Mouse (Mus musculus) layer of hippocampus, adult 2 months (tissue): Measurements from ENCODE around the gene Olfr418. TPM values are rescaled to one million over a fixed set of nuclear protein-coding genes. Genes with fewer than 3 reads are reported as not detected.
"Not testable (repeated sequence)": the region's sequence is repeated elsewhere in the genome, so short reads cannot be mapped to it uniquely, and the experiment has no call there.

Source experiments
- DNase-seq, 2 experiments: peaks; one replicate each; pipeline ENCODE4 v3.0.0; 2022; ENCODE audit warnings: low spot score in 2 of 2
- H3K27ac ChIP-seq: fragments of 200-600 bp; 2 replicates; pipeline ENCODE4 v1.8.1; 2022
- H3K4me3 ChIP-seq: fragments of 200-600 bp; 2 replicates; pipeline ENCODE4 v1.8.1; 2022; ENCODE audit warnings: mild to moderate bottlenecking
- CTCF ChIP-seq: fragments of 200-600 bp; conservative IDR thresholded peaks from 2 replicates; pipeline ENCODE4 v1.8.1; 2022; ENCODE audit warnings: antibody characterized with exemption, mild to moderate bottlenecking, moderate library complexity
- long read RNA-seq, 2 experiments: library from polyadenylated mRNA; stranded (forward); transcript quantifications; one replicate each; pipeline ENCODE4 v2.0.0; 2021; ENCODE audit warnings: borderline mapping rate in 2 of 2
- total RNA-seq, 2 experiments: library from RNA; stranded (reverse); gene quantifications; 2 replicates each; pipeline ENCODE4 v1.2.3; 2021

Olfr418 gene
- not detected for total RNA-seq
- long read RNA-seq, experiment 1: 0 reads
- long read RNA-seq, experiment 2: 0 reads

- DNase-seq: no peak
- Histone ChIP-seq H3K27ac (no peak within 1 kb of the TSS), H3K4me3 (no peak within 1 kb of the TSS)
- no peak for TF ChIP-seq CTCF
Observed at GRCm38 (mm10) chr1:173265701-173266100, at the start of gene Olfr418. Gene Olfr418, plus strand, starts transcription at chr1:173266001.

GRCm38 (mm10) chr1:173216481-173216880 is 49.3 kb upstream of the Olfr418 start:
- no peak overlapping the region for H3K27ac ChIP-seq
- TF ChIP-seq CTCF: no peak
- H3K4me3 ChIP-seq: no peak overlapping the region
- DNase-seq: no peak

DNA sequence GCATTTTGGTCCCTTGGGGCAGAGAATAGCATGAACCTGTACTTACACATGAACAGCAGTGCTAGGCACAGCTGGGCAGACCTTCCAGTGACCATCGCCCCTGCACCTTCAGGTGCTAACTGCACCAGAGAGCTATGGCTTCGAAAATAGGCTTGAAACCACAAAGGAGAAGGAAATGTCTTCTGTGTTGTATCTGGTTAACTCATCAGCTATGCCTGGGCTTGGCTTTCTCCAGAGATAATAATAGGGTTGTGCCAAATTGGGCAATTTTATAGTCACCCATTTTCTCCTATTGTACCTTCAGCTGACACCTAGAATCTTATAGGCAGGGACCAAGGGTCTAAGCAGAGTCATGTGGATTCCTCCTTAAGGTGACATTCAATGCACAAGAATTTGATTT is 38.7 kb upstream of the Olfr418 start, which contains the start of gene Fcer1a:
Fcer1a (minus strand) TSS at position 134 of the 400 bp plus-strand sequence.
- no peak for TF ChIP-seq CTCF
- H3K27ac ChIP-seq: no peak within 1 kb of the TSS
- DNase-seq: no peak
- H3K4me3 ChIP-seq: no peak within 1 kb of the TSS

- DNase-seq, H3K4me3 ChIP-seq, H3K27ac ChIP-seq: not testable (repeated sequence)
Observed at GRCm38 (mm10) chr1:173237004-173237403, 28.8 kb upstream of the Olfr418 start.

- no peak for DNase-seq
- Histone ChIP-seq H3K27ac (no peak overlapping the region), H3K4me3 (no peak overlapping the region)
- no peak for TF ChIP-seq CTCF
Observed at GRCm38 (mm10) chr1:173249888-173250287, 15.9 kb upstream of the Olfr418 start.

- TF ChIP-seq CTCF: no peak
- DNase-seq: no peak
- no peak within 1 kb of the TSS for H3K27ac ChIP-seq
- no peak within 1 kb of the TSS for H3K4me3 ChIP-seq
Observed at GRCm38 (mm10) chr1:173277677-173278076, 11.9 kb downstream of the Olfr418 start, which contains the start of gene Mptx2. Gene Mptx2, minus strand, starts transcription at chr1:173277777.

DNA sequence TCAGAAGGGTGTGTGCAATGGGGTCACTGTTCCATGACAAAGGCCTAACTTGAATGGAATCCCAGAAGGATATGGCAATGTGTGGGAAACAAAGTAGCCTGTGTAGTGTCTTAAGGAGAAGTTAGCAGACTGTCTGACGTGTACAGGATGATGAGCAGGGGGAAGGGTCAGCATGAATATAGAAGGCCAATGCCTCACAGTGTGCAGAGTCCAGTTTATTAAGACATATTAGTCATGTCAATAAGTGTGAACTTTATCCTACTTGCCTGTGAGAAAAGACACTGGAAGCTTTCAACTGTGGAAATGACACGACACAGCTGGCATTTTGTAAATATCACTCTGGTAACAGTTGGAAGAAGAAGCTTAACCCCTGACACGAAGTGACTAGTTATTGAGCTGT is 37.0 kb downstream of the Olfr418 start:
- H3K27ac ChIP-seq, H3K4me3 ChIP-seq, DNase-seq: not testable (repeated sequence)

- H3K27ac ChIP-seq, DNase-seq, H3K4me3 ChIP-seq: not testable (repeated sequence)
Observed at GRCm38 (mm10) chr1:173313535-173314050, 47.8 kb downstream of the Olfr418 start.

- Histone ChIP-seq H3K27ac (no peak overlapping the region), H3K4me3 (no peak overlapping the region)
- TF ChIP-seq CTCF: no peak
- no peak for DNase-seq
Observed at GRCm38 (mm10) chr1:173315725-173316124, 49.9 kb downstream of the Olfr418 start.

GRCm38 (mm10) chr1:173317925-173318477 is 52.2 kb downstream of the Olfr418 start:
- no peak for TF ChIP-seq CTCF
- Histone ChIP-seq H3K27ac (no peak overlapping the region), H3K4me3 (no peak overlapping the region)
- no peak for DNase-seq

GRCm38 (mm10) chr1:173321593-173322248 is 55.9 kb downstream of the Olfr418 start:
- no peak for DNase-seq
- Histone ChIP-seq H3K27ac (no peak overlapping the region), H3K4me3 (no peak overlapping the region)
- TF ChIP-seq CTCF: no peak

DNA sequence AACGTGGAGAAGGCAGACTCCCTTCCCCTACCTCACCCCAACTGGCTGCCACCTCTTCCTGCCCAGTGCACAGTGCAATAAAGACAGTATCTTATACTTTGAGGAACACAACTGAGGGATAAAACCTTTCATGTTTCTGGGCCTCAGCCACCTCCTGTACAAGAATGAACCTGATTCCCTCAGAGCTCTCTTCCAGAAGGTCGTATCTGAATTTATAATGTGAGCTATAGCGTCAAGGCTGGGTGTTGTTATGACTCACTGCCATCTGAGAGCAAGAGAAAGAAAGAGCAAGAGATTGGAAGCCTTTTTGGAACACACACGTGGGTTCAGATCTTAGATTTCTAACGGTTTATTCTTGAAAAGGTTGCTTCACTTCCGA is 56.4 kb downstream of the Olfr418 start:
- DNase-seq: no peak
- TF ChIP-seq CTCF: no peak
- Histone ChIP-seq H3K4me3 (no peak overlapping the region), H3K27ac (no peak overlapping the region)

Other genes with a start within 250 kb of the Olfr418 start
- gene Olfr1408, start 128.6 kb upstream of the Olfr418 start, total RNA-seq: not detected
- gene Olfr1406, start 75.4 kb upstream of the Olfr418 start, total RNA-seq: not detected
- gene Olfr218, start 68.2 kb upstream of the Olfr418 start, total RNA-seq: not detected
- gene Olfr1404, start 53.6 kb upstream of the Olfr418 start, total RNA-seq: not detected
- gene Fcer1a, start 38.8 kb upstream of the Olfr418 start, total RNA-seq: not detected
- gene Mptx2, start 11.8 kb downstream of the Olfr418 start, total RNA-seq: not detected
- 10 to 100 TPM; 64.5 to 65.9 TPM for gene Ackr1, start 67.7 kb downstream of the Olfr418 start, total RNA-seq
- gene Aim2, start 84.9 kb downstream of the Olfr418 start, total RNA-seq: 1 to 10 TPM; 2.0 to 3.7 TPM
- gene Cadm3, start 101.7 kb downstream of the Olfr418 start, total RNA-seq: 100 to 1,000 TPM; 394 to 402 TPM
- gene Ifi206, start 225.0 kb downstream of the Olfr418 start, total RNA-seq: not detected